Mouse (Mus musculus): ENCODE measurements around the gene Clec4e. TPM values are rescaled to one million over a fixed set of nuclear protein-coding genes. Genes with fewer than 3 reads are reported as not detected.

The Clec4e gene
- polyA plus RNA-seq (2015; fragmentation: Nextera tagmentation; extraction: Ambion mirVana), result 0.33 and 1.2 TPM in 2 replicates

GRCm38 (mm10) chr6:123289753-123290152 lies at the start of gene Clec4e:
TSS of gene Clec4e (minus strand) at chr6:123289870.

GRCm38 (mm10) chr6:123308033-123308432 lies 18.4 kb upstream of the Clec4e start, which contains the start of gene Vmn2r19:
TSS of gene Vmn2r19 (plus strand) at chr6:123308333.

GRCm38 (mm10) chr6:123261555-123262161 lies 28.0 kb downstream of the Clec4e start, which contains the start of gene Clec4d:
TSS of gene Clec4d (plus strand) at chr6:123262111.

Other genes starting within 250 kb of the Clec4e start
- gene Clec4b1, start 239.9 kb downstream of the Clec4e start, polyA plus RNA-seq (2015; fragmentation: Nextera tagmentation; extraction: Ambion mirVana), result not detected in 2 replicates
- gene Clec4a2, start 183.4 kb downstream of the Clec4e start, polyA plus RNA-seq (2015; fragmentation: Nextera tagmentation; extraction: Ambion mirVana), result 7.9 and 11.4 TPM in 2 replicates
- gene Clec4b2, start 117.0 kb downstream of the Clec4e start, polyA plus RNA-seq (2015; fragmentation: Nextera tagmentation; extraction: Ambion mirVana), result not detected in 2 replicates
- 6.8 and 11.6 TPM in 2 replicates for gene Clec4n, start 60.0 kb downstream of the Clec4e start, polyA plus RNA-seq (2015; fragmentation: Nextera tagmentation; extraction: Ambion mirVana)
- 3.4 and 20.4 TPM in 2 replicates for gene Clec4d, start 27.8 kb downstream of the Clec4e start, polyA plus RNA-seq (2015; fragmentation: Nextera tagmentation; extraction: Ambion mirVana)
- not detected in 2 replicates for gene Vmn2r19, start 18.5 kb upstream of the Clec4e start, polyA plus RNA-seq (2015; fragmentation: Nextera tagmentation; extraction: Ambion mirVana)
- not detected in 2 replicates for gene Vmn2r20, start 128.2 kb upstream of the Clec4e start, polyA plus RNA-seq (2015; fragmentation: Nextera tagmentation; extraction: Ambion mirVana)
- not detected in 2 replicates for gene Vmn2r21, start 243.5 kb upstream of the Clec4e start, polyA plus RNA-seq (2015; fragmentation: Nextera tagmentation; extraction: Ambion mirVana)

All from urinary bladder, postnatal 0 days (tissue).